Mouse (Mus musculus) gastrocnemius, adult 2 months (tissue): ENCODE measurements around the gene Spindoc. TPM values are rescaled to one million over a fixed set of nuclear protein-coding genes. Genes with fewer than 3 reads are reported as not detected.
A peak's percentile ranks its signal among the peaks of the same experiment; 100 is the strongest.

Source experiments
- DNase-seq: peaks from one replicate; pipeline ENCODE4 v3.0.0; 2022
- H3K27ac ChIP-seq: fragments of 200-600 bp; 2 replicates; pipeline ENCODE4 v1.8.1; 2022; ENCODE audit warnings: mild to moderate bottlenecking
- H3K4me3 ChIP-seq: fragments of 200-600 bp; 2 replicates; pipeline ENCODE4 v1.8.1; 2022; ENCODE audit warnings: mild to moderate bottlenecking, moderate library complexity
- CTCF ChIP-seq: fragments of 200-600 bp; IDR thresholded peaks from 2 replicates; pipeline ENCODE4 v1.8.1; 2022; ENCODE audit warnings: antibody characterized with exemption, mild to moderate bottlenecking, moderate library complexity
- intact Hi-C: fragments of 180-260 bp; cut with DNase I; formaldehyde crosslinking; loops from one replicate; pipeline ENCODE4 v1.15.1; 2025
- microRNA-seq: library from miRNA; unstranded; fragments of <30 nt; microRNA quantifications from one replicate; pipeline ENCODE4 v1.2.0, GENCODE M21; 2021
- total RNA-seq, 2 experiments: library from RNA; stranded (reverse); gene quantifications; 2 replicates each; pipeline ENCODE4 v1.2.3; 2021

Gene Spindoc
- total RNA-seq, 2 experiments from 2014 or later = 8.0 to 10.0 TPM

- no peak for DNase-seq
- Histone ChIP-seq H3K4me3 (no peak overlapping the region), H3K27ac (no peak overlapping the region)
- TF ChIP-seq CTCF = no peak
- intact Hi-C loops = no loop called here
These were observed 69.1 kb downstream of the Spindoc start for GRCm38 (mm10) chr19:7313660-7314059.

- Histone ChIP-seq H3K27ac (peak overlapping the region; percentile 81), H3K4me3 (peak overlapping the region; percentile 22)
- DNase-seq = peak; percentile 42
- intact Hi-C loops = no loop called here
- no peak for TF ChIP-seq CTCF
These were observed 71.5 kb downstream of the Spindoc start for GRCm38 (mm10) chr19:7311306-7311705.

DNA sequence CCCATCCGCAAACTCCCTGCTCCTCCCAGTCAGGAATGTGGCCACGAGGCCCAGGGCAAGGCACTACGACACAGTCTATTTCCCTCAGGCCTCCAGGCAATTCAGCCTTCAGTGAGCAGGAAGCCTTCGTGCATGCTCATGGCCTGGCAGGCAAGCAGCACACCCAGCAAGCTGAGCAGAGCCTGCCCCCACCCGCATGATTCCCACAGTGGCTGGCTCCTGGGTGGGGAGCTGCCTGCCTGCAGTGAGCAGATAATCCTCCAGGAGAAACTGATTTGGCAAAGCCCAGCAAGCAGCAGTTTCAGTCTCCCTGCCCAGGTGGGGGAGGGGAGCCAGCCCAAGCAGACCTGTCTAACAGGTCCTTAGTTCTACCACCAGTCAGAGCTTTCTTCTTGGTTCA is 72.1 kb downstream of the Spindoc start:
- peak overlapping the region; percentile 81 for H3K27ac ChIP-seq
- TF ChIP-seq CTCF = no peak
- intact Hi-C loops = no loop called here
- peak overlapping the region; percentile 22 for H3K4me3 ChIP-seq
- peak; percentile 69 for DNase-seq

- intact Hi-C loops = loop anchor here (2.0 kb wide), 1 partner anchor 29 kb away; no protein-coding TSS in a partner anchor
- no peak for DNase-seq
- peak overlapping the region; percentile 81 for H3K27ac ChIP-seq
These were observed 73.0 kb downstream of the Spindoc start for GRCm38 (mm10) chr19:7309738-7310330.

DNA sequence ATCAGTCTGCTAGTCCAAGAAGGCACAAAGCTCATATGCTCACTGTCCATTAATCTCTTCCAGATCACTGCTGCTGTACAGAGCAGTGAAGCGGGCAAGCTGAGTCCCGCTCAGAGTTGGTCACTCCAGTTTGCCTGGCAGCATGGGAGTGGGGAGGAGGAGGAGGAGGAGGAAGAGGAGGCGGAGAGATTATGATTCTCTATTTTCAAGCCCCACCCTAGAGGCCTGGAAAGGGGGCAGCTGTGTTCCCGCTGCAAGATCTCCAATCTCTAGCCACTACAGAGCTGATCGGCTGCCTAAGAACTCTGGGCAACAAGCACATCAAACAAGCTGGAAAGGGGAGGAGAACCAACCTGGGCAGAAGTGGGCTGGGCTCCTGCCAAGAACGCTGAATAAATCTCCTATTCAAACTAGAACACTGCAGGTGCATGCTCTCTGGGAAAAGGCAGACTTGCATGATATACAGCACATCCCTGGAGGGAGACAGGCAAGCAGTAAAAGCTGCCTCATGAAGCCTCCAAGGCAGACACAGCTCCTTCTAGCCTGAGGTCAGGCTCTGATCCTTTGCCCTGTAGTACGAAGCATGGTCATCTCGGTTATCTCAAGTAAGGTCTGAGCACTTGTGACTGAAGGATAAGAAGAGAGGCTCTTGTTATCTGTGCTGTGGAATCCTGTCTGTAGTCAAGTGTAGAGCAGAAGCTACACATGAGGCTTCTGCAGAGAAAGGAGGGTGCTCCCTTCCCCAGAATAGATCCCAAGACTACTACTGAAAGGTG is 74.6 kb downstream of the Spindoc start:
- TF ChIP-seq CTCF = no peak
- intact Hi-C loops = loop anchor here (2.0 kb wide), 1 partner anchor 31 kb away; no protein-coding TSS in a partner anchor
- peak; percentile 42 for DNase-seq

More at GRCm38 (mm10) chr19:7309738-7310330, 73.0 kb downstream of the Spindoc start:
- H3K4me3 ChIP-seq = no peak overlapping the region
- TF ChIP-seq CTCF = no peak

DNA sequence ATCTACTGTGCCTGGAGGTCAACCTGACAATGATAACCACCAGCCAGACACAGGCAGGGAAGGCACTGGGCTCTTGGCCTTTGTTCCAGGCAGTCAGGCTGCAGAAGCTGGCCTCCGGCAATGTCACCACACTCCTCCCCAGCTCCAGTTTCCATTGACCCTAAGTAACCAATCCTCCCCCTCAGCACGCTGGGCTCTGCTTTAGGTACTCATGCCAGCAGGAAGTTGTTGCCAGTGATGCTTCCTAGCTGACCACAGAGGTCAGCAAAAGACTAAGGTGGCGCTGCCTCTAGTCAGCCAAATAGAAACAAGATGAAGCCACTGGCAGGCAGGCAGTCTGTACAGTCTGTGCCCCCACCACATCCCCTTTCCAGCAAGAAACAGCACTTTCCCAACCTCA is 75.8 kb downstream of the Spindoc start:
- Histone ChIP-seq H3K4me3 (no peak overlapping the region), H3K27ac (peak overlapping the region; percentile 89)
- intact Hi-C loops = no loop called here
- TF ChIP-seq CTCF = peak; percentile 13; the same call in 1 of the 2 replicates
- DNase-seq = peak; percentile 90

More for the DNA sequence above, 74.6 kb downstream of the Spindoc start:
- no peak overlapping the region for H3K4me3 ChIP-seq
- H3K27ac ChIP-seq = peak overlapping the region; percentile 89

GRCm38 (mm10) chr19:7305380-7306310 is 77.1 kb downstream of the Spindoc start:
- intact Hi-C loops = no loop called here
- DNase-seq = no peak
- H3K27ac ChIP-seq = peak overlapping the region; percentile 89
- no peak for TF ChIP-seq CTCF
- no peak overlapping the region for H3K4me3 ChIP-seq

GRCm38 (mm10) chr19:7304801-7305200 is 78.0 kb downstream of the Spindoc start:
- no peak for DNase-seq
- Histone ChIP-seq H3K27ac (peak overlapping the region; percentile 89), H3K4me3 (no peak overlapping the region)
- intact Hi-C loops = no loop called here
- no peak for TF ChIP-seq CTCF

Small RNAs within 50 kb of the gene (microRNA-seq; reads per million reads assigned to microRNA genes)
- gene Mir6991 = not detected

Other genes starting within 250 kb of the Spindoc start
- gene Otub1, start 176.7 kb downstream of the Spindoc start, total RNA-seq = 10 to 100 TPM; 45.0 to 50.3 TPM
- gene Cox8a, start 165.4 kb downstream of the Spindoc start, total RNA-seq = 100 to 1,000 TPM in 1 of 2 experiments, 10 to 100 TPM in 1; 72.4 to 113 TPM
- gene Naa40, start 141.8 kb downstream of the Spindoc start, total RNA-seq = 10 to 100 TPM in 1 of 2 experiments, 1 to 10 TPM in 1; 10.0 to 12.7 TPM
- 1 to 10 TPM; 1.6 to 2.0 TPM for gene Rcor2, start 115.7 kb downstream of the Spindoc start, total RNA-seq
- gene Mark2, start 41.1 kb downstream of the Spindoc start, total RNA-seq = 10 to 100 TPM; 36.9 to 37.1 TPM
- gene 2700081O15Rik, start 34.6 kb upstream of the Spindoc start, total RNA-seq = 1 to 10 TPM; 5.3 to 5.9 TPM
- 10 to 100 TPM; 30.6 to 37.7 TPM for gene Rtn3, start 100.3 kb upstream of the Spindoc start, total RNA-seq
- gene Atl3, start 111.0 kb upstream of the Spindoc start, total RNA-seq = 1 to 10 TPM; 7.8 to 8.5 TPM
- gene Pla2g16, start 174.5 kb upstream of the Spindoc start, total RNA-seq = 100 to 1,000 TPM in 1 of 2 experiments, 10 to 100 TPM in 1; 94.3 to 127 TPM
- under 1 TPM; 0.13 to 0.20 TPM for gene Lgals12, start 224.2 kb upstream of the Spindoc start, total RNA-seq
- gene Hrasls5, start 229.5 kb upstream of the Spindoc start, total RNA-seq = not detected